In the genomic region with DNA sequence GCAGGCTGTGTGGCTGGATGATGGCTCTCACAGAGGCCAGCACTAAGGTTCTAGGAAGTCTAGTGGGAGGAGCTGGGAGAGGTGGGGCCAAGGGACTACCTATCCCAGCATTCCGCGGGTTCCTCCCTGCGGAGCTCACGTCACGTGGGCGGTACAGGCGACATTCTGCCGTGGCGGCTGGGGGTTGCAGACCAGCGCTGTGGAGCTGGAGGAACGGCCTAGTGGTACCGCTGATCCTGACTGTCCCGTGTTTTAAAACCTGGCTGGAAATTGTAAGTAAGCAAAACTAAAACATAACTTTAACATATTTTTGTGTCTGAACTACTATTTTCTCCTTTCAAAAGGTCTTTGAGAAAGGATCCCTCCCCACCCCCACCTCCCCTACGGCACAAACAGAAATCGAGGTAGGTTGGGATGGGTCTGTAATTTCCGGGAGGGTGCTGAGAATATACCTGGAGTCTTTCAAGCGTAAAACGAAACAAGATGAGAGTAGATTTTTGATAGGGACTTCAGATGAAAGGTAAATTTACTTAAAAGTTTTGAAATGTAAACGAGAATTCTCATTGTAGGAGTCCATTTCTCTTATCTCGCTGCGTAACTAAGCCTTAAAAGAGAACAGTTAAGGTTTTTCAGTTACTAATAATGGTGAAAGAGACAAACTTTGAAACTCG, we compare ENCODE assay signal across 8 mouse cellular contexts. TPM values are rescaled to one million over a fixed set of nuclear protein-coding genes. Genes with fewer than 3 reads are reported as not detected.
DNase-seq lines count a peak whose midpoint lies in the region; ATAC-seq lines count a peak whose summit lies in the region.

No protein-coding gene starts in this region.

- peak; percentile 62 for ATAC-seq in inflammation-experienced regulatory T-cells, adult 6 months
- ATAC-seq in megakaryocyte progenitor cell, adult 5-6 weeks (replicated peaks; ENCODE audit: poor library complexity): peak; percentile 59

- intact Hi-C loops in gastrocnemius, postnatal 14 days (cut with DNase I; ENCODE audit: low total_unique reads): no loop called here
- intact Hi-C loops in left cerebral cortex, postnatal 10 days (cut with DNase I): no loop called here

- DNase-seq in adrenal gland, adult 18-20 months (ENCODE audit: low spot score in 2 of 2): peak; percentile 86 to 90
- peak; percentile 97 for DNase-seq in embryo, embryonic 10.5 days (ENCODE audit: low spot score)
- peak; percentile 94 for DNase-seq in gastrocnemius, postnatal 14 days
- peak; percentile 86 to 95 for DNase-seq in left cerebral cortex, postnatal 10 days (ENCODE audit: extremely low spot score in 1 of 2, low spot score in 2 of 2)
- peak; percentile 94 to 95 for DNase-seq in right cerebral cortex, postnatal 10 days (ENCODE audit: low spot score in 2 of 2)
- DNase-seq in urinary bladder, postnatal 14 days (ENCODE audit: low spot score): peak; percentile 93

RNA-seq across cellular contexts. Expression of a gene that starts 4.6 kb away (rescaled TPM):
- 100 to 1,000 TPM; 102 to 127 TPM for total RNA-seq in adrenal gland, adult 18-20 months (2021)
- 10 to 100 TPM; 67.7 to 78.5 TPM for total RNA-seq in gastrocnemius, postnatal 14 days (2021)
- polyA plus RNA-seq in inflammation-experienced regulatory T-cells, adult 6 months (2017; shearing (Covaris generic)): 100 to 1,000 TPM in 1 of 3 experiments, 10 to 100 TPM in 2; 91.3 to 114 (median 98.0) TPM
- 10 to 100 TPM; 18.1 to 21.3 TPM for total RNA-seq in left cerebral cortex, postnatal 10 days (2021)
- 76.6 and 80.7 TPM in 2 replicates for total RNA-seq in megakaryocyte progenitor cell, adult 5-6 weeks (2015)
- 31.5 and 40.1 TPM in 2 replicates for total RNA-seq in megakaryocyte progenitor cell, adult 5-6 weeks (2017)

RNA-seq across cellular contexts. Expression of a gene that starts 5.7 kb away (rescaled TPM):
- total RNA-seq in adrenal gland, adult 18-20 months (2021): 100 to 1,000 TPM; 110 to 165 TPM
- total RNA-seq in gastrocnemius, postnatal 14 days (2021): 10 to 100 TPM; 49.5 to 55.4 TPM
- 10 to 100 TPM; 35.2 to 50.4 (median 37.2) TPM for polyA plus RNA-seq in inflammation-experienced regulatory T-cells, adult 6 months (2017; shearing (Covaris generic))
- total RNA-seq in left cerebral cortex, postnatal 10 days (2021): 10 to 100 TPM; 55.4 to 56.1 TPM
- 93.0 and 109 TPM in 2 replicates for total RNA-seq in megakaryocyte progenitor cell, adult 5-6 weeks (2015)
- 50.1 and 50.6 TPM in 2 replicates for total RNA-seq in megakaryocyte progenitor cell, adult 5-6 weeks (2017)

Comparison
In these comparisons a context has a peak if more than half of its experiments do, and no peak if none do; other contexts are left out.
1. Peak in every context shown above with its lines: DNase-seq and ATAC-seq.